Mouse (Mus musculus) G1E (cell line): Measurements from ENCODE around the gene Jmy.

Experiments used
- CTCF ChIP-seq: IDR thresholded peaks from 2 replicates; pipeline ENCODE4 v1.5.1; 2012; ENCODE audit warnings: low read depth, low read length, inconsistent platforms, mixed read lengths
- GATA1 ChIP-seq: IDR thresholded peaks from 2 replicates; pipeline ENCODE4 v1.6.1; 2012; ENCODE audit warnings: borderline replicate concordance, low read length, inconsistent platforms, mixed read lengths
- POLR2AphosphoS5 ChIP-seq: IDR thresholded peaks from 2 replicates; pipeline ENCODE4 v1.6.1; 2012; ENCODE audit warnings: low read depth, low read length, inconsistent platforms; ENCODE audit not compliant: insufficient replicate concordance
- TAL1 ChIP-seq: conservative IDR thresholded peaks from 2 replicates; pipeline ENCODE4 v1.6.1; 2012; ENCODE audit warnings: low read depth, low read length, inconsistent platforms, mixed read lengths

DNA sequence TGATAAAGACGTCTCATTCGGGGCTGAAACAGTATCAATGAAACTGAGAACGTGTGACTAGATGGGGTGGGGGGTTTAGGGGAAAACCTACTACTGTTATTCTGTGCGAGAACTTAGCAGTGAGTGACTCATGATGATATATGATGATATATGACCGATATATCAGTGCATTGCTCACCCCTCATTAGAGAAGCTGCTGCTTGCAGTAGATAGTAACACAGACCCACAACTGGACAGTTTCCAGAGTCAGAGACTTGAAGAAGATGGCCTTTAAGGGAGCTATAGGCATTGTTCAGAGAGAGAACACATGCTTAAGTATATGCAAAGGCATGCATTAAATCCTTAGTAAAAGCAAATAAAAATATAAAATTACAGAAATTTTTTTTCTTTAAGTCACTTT, 92.8 kb downstream of the Jmy start:
- no peak for TF ChIP-seq CTCF
- no peak for TF ChIP-seq GATA1
- no peak for TF ChIP-seq TAL1
- TF ChIP-seq POLR2AphosphoS5: no peak
